Mouse (Mus musculus) CH12.LX (cell line): ENCODE results near the gene Tulp1. TPM values are rescaled to one million over a fixed set of nuclear protein-coding genes. Genes with fewer than 3 reads are reported as not detected.
"Not testable (repeated sequence)": the region's sequence is repeated elsewhere in the genome, so short reads cannot be mapped to it uniquely, and the experiment has no call there.

ENCODE experiments used
- DNase-seq: peaks from one replicate; pipeline ENCODE4 v3.0.0-alpha.2; 2013; ENCODE audit errors: extremely low read depth
- H3K27ac ChIP-seq: 2 replicates; pipeline ENCODE4 v1.5.1; 2012; ENCODE audit warnings: low read depth, mild to moderate bottlenecking, control low read depth, moderate library complexity; ENCODE audit not compliant: insufficient read depth
- H3K27me3 ChIP-seq: replicated peaks from 2 replicates; pipeline ENCODE3; 2012; ENCODE audit warnings: inconsistent platforms
- H3K36me3 ChIP-seq, 2 experiments: replicated peaks in 1 of 2; 2 replicates each; pipeline versions ENCODE3 to v1.6.1; 2012; ENCODE audit warnings: inconsistent platforms in 1 of 2, low read length in 1 of 2, mild to moderate bottlenecking in 1 of 2, mixed read lengths in 1 of 2, moderate library complexity in 1 of 2; ENCODE audit not compliant: control insufficient read depth in 1 of 2, insufficient read depth in 1 of 2
- H3K4me1 ChIP-seq, 2 experiments: 2 replicates each; pipeline ENCODE4 v1.6.1; 2012; ENCODE audit warnings: inconsistent platforms in 1 of 2, moderate library complexity in 1 of 2; ENCODE audit not compliant: insufficient read depth in 2 of 2, control insufficient read depth in 1 of 2
- H3K4me2 ChIP-seq: 2 replicates; pipeline ENCODE4 v1.6.1; 2012; ENCODE audit warnings: low read depth, mild to moderate bottlenecking, control low read depth; ENCODE audit not compliant: poor library complexity, insufficient read depth, severe bottlenecking
- H3K4me3 ChIP-seq, 3 experiments: fragments of 150-350 bp in 1 of 3; sonication (generic) in 1 of 3; replicated peaks in 1 of 3; 2 replicates each; pipeline versions ENCODE3 to v1.5.1; 2011 to 2012; ENCODE audit warnings: low read depth in 2 of 3, low read length in 2 of 3, mild to moderate bottlenecking in 2 of 3, moderate library complexity in 2 of 3, control low read depth in 1 of 3, improper control_type of control experiment in 1 of 3, inconsistent platforms in 1 of 3, mixed read lengths in 1 of 3; ENCODE audit not compliant: poor library complexity in 1 of 3
- H3K79me2 ChIP-seq: replicated peaks from 2 replicates; pipeline ENCODE4 v1.6.1; 2012; ENCODE audit warnings: mild to moderate bottlenecking, moderate library complexity; ENCODE audit not compliant: control insufficient read depth, poor library complexity, insufficient read depth, severe bottlenecking; ENCODE audit errors: extremely low read depth
- H3K9ac ChIP-seq: 2 replicates; pipeline ENCODE4 v1.6.1; 2012; ENCODE audit warnings: low read depth, mild to moderate bottlenecking, control low read depth, moderate library complexity; ENCODE audit not compliant: insufficient read depth
- H3K9me3 ChIP-seq: replicated peaks from 2 replicates; pipeline ENCODE3; 2012; ENCODE audit warnings: low read length, inconsistent platforms, mixed read lengths
- ELF1 ChIP-seq: IDR thresholded peaks from 2 replicates; pipeline ENCODE4 v1.6.1; 2014; ENCODE audit warnings: low read depth, mild to moderate bottlenecking, inconsistent platforms, low read length, improper control_type of control experiment
- ETS1 ChIP-seq: conservative IDR thresholded peaks from 2 replicates; pipeline ENCODE4 v1.6.1; 2012; ENCODE audit warnings: low read depth, mild to moderate bottlenecking, inconsistent platforms, low read length, improper control_type of control experiment, moderate library complexity
- GABPA ChIP-seq: IDR thresholded peaks from 2 replicates; pipeline ENCODE4 v1.6.1; 2012; ENCODE audit warnings: low read depth, low read length, improper control_type of control experiment, inconsistent platforms; ENCODE audit not compliant: insufficient replicate concordance
- IRF4 ChIP-seq: IDR thresholded peaks from 2 replicates; pipeline ENCODE4 v1.6.1; 2014; ENCODE audit warnings: low read depth, mild to moderate bottlenecking, inconsistent platforms, low read length, improper control_type of control experiment
- JUN ChIP-seq: IDR thresholded peaks from 2 replicates; pipeline ENCODE4 v1.6.1; 2011; ENCODE audit warnings: low read depth, mild to moderate bottlenecking, low read length, improper control_type of control experiment, moderate library complexity; ENCODE audit not compliant: insufficient read depth
- KAT2A ChIP-seq: IDR thresholded peaks from 2 replicates; pipeline ENCODE4 v1.6.1; 2012; ENCODE audit warnings: low read length, improper control_type of control experiment, inconsistent platforms; ENCODE audit not compliant: insufficient replicate concordance
- MAFK ChIP-seq: IDR thresholded peaks from 2 replicates; pipeline ENCODE4 v1.6.1; 2011; ENCODE audit warnings: low read length, improper control_type of control experiment; ENCODE audit not compliant: insufficient replicate concordance
- MAZ ChIP-seq: IDR thresholded peaks from 2 replicates; pipeline ENCODE4 v1.6.1; 2012; ENCODE audit warnings: low read depth, mild to moderate bottlenecking, inconsistent platforms, low read length, improper control_type of control experiment, moderate library complexity
- MEF2A ChIP-seq: IDR thresholded peaks from 2 replicates; pipeline ENCODE4 v1.6.1; 2014; ENCODE audit warnings: low read depth, mild to moderate bottlenecking, inconsistent platforms, low read length, improper control_type of control experiment, borderline replicate concordance
- MXI1 ChIP-seq: IDR thresholded peaks from 2 replicates; pipeline ENCODE4 v1.6.1; 2011; ENCODE audit warnings: mild to moderate bottlenecking, low read depth, low read length, improper control_type of control experiment
- RAD21 ChIP-seq: IDR thresholded peaks from 2 replicates; pipeline ENCODE4 v1.6.1; 2011; ENCODE audit warnings: low read depth, mild to moderate bottlenecking, low read length, improper control_type of control experiment, moderate library complexity
- RCOR1 ChIP-seq: conservative IDR thresholded peaks from 2 replicates; pipeline ENCODE4 v1.6.1; 2012; ENCODE audit warnings: low read depth, mild to moderate bottlenecking, inconsistent platforms, low read length, improper control_type of control experiment
- SMC3 ChIP-seq: IDR thresholded peaks from 2 replicates; pipeline ENCODE4 v1.6.1; 2011; ENCODE audit warnings: low read depth, low read length, improper control_type of control experiment
- TBP ChIP-seq: conservative IDR thresholded peaks from 2 replicates; pipeline ENCODE4 v1.6.1; 2011; ENCODE audit warnings: low read depth, low read length, improper control_type of control experiment
- USF2 ChIP-seq: conservative IDR thresholded peaks from 2 replicates; pipeline ENCODE4 v1.6.1; 2011; ENCODE audit warnings: low read depth, low read length, improper control_type of control experiment
- ZKSCAN1 ChIP-seq: IDR thresholded peaks from 2 replicates; pipeline ENCODE4 v1.6.1; 2012; ENCODE audit warnings: low read depth, inconsistent platforms, low read length, improper control_type of control experiment, borderline replicate concordance
- ZNF384 ChIP-seq: IDR thresholded peaks from 2 replicates; pipeline ENCODE4 v1.6.1; 2012; ENCODE audit warnings: low read depth, low read length, improper control_type of control experiment, inconsistent platforms
- dilution Hi-C: fragments of 300-500 bp; cut with MboI; formaldehyde crosslinking; loops from 2 replicates; pipeline ENCODE4 v1.14.3; 2020; ENCODE audit warnings: low sequenced_read_pairs; ENCODE audit not compliant: extremely low pct_unique_long_range_greater_than_20kb, extremely low pct_ligation_motif_present
- in situ Hi-C: fragments of 300-500 bp; cut with MboI; formaldehyde crosslinking; loops from 3 replicates; pipeline ENCODE4 v1.14.3; 2019; ENCODE audit warnings: low sequenced_read_pairs, low pct_ligation_motif_present, low pct_unique_long_range_greater_than_20kb, mixed read lengths
- polyA plus RNA-seq: library from polyadenylated mRNA; unstranded; fragments of >175 nt; gene quantifications from 2 replicates; pipeline ENCODE4 v1.2.1, GENCODE M21; 2012; ENCODE audit warnings: low read depth; ENCODE audit not compliant: insufficient read length
- total RNA-seq, 2 experiments: library from RNA; depleted of rRNA; stranded (reverse); fragments of 300-350 nt in 1 of 2; fragments of >200 nt in 1 of 2; gene quantifications; 2 replicates each; pipeline ENCODE4 v1.2.3; 2012 to 2014

Tulp1 gene
- total and polyA plus RNA-seq, 3 experiments: not detected

DNA sequence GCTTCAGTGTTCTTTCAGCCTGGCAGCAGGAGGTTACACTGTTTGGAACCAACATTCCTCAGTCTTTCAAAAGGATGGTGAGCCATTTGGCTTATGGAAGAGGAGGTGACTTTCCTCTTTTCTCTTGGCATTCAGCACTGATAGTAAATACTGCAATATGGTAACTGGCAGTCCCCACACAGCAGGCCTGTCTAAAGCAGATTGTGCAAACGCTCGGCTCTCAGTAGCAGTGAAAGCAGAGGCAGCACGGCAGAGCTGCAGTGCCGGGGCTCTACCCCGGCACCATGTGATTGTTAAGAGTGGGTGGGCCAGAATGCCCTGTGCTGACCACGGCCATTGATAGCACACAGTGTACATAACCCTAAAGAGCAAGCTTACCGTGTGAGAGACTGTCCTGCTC, 41.4 kb upstream of the Tulp1 start:
- H3K36me3 ChIP-seq: peaks cover 23 to 50% of the 10 kb centered on the region in 2 experiments
- H3K27ac ChIP-seq: no peak overlapping the region
- peaks cover 2% of the 10 kb centered on the region for H3K9me3 ChIP-seq
- no peak for DNase-seq
- no peaks in the 10 kb centered on the region for H3K79me2 ChIP-seq
- in situ Hi-C loops (no loop called here), dilution Hi-C loops (no loop called here)
- TF ChIP-seq ZKSCAN1: no peak
- TF ChIP-seq GABPA: no peak
- TF ChIP-seq RCOR1: no peak
- TF ChIP-seq MEF2A: no peak
- TF ChIP-seq MAZ: no peak
- TF ChIP-seq TBP: no peak
- TF ChIP-seq JUN: no peak
- no peak for TF ChIP-seq ELF1
- no peak for TF ChIP-seq USF2
- no peak for TF ChIP-seq ZNF384
- no peak for TF ChIP-seq MAFK
- no peak for TF ChIP-seq ETS1
- no peak for TF ChIP-seq MXI1
- H3K4me1 ChIP-seq: peaks cover 3 to 16% of the 10 kb centered on the region in 2 experiments; a peak in 3 of 4 replicates
- no peaks in the 10 kb centered on the region for H3K27me3 ChIP-seq
- H3K4me2 ChIP-seq: no peak overlapping the region
- no peak overlapping the region for H3K9ac ChIP-seq
- H3K4me3 ChIP-seq: no peak overlapping the region

DNA sequence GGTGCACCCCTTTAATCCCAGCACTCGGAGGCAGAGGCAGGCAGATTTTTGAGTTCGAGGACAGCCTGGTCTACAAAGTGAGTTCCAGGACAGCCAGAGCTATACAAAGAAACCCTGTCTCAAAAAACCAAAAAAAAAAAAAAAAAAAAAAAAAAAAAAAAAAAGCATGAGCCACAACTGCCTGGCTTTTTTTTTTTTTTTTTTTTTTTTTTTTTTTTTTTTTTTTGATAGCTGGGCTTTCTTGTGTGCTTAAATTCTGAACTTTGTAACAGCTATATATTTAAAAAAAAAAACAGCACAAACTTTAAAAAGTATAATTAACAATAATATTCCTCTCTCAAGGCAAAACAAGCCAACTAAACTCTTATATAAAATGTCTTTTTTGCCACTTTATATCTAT, 39.7 kb upstream of the Tulp1 start:
- TF ChIP-seq ZNF384: peak; percentile 63; the same call in 1 of the 2 replicates
- H3K9me3 ChIP-seq, dilution Hi-C loops, H3K4me3 ChIP-seq, H3K9ac ChIP-seq, DNase-seq, in situ Hi-C loops, H3K79me2 ChIP-seq, H3K27ac ChIP-seq, H3K27me3 ChIP-seq, H3K4me2 ChIP-seq: not testable (repeated sequence)
- Histone ChIP-seq H3K4me1 (peaks cover 3 to 16% of the 10 kb centered on the region in 2 experiments; a peak in 3 of 4 replicates), H3K36me3 (peaks cover 18 to 51% of the 10 kb centered on the region in 2 experiments)

DNA sequence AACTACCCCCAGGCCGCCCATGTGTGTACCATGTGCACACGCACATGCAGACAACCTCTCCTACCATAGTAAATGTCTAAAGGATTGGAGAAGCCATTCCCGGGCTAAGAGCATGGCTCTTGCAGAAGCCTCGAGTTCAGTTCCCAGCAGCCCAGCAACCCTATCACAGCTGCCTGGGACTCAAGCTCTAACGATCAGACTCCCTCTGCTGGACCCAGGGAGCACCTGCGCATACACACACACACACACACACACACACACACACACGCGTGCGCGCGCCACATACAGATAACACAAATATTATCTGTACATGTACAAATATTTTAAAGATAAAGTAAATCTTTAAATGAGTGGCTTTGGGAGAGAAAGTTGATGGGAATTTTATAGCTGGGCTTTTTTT, 39.3 kb upstream of the Tulp1 start:
- TF ChIP-seq IRF4 (no peak), RAD21 (no peak), MEF2A (no peak), KAT2A (no peak), MAFK (no peak), SMC3 (no peak)
- Histone ChIP-seq H3K4me3 (no peak overlapping the region), H3K4me1 (peaks cover 3 to 16% of the 10 kb centered on the region in 2 experiments; a peak in 3 of 4 replicates), H3K4me2 (no peak overlapping the region), H3K36me3 (peaks cover 22 to 56% of the 10 kb centered on the region in 2 experiments), H3K79me2 (no peaks in the 10 kb centered on the region), H3K9me3 (peaks cover 2% of the 10 kb centered on the region), H3K27me3 (no peaks in the 10 kb centered on the region), H3K9ac (no peak overlapping the region), H3K27ac (no peak overlapping the region)
- dilution Hi-C loops (no loop called here), in situ Hi-C loops (no loop called here)
- no peak for DNase-seq
